Mouse (Mus musculus) MEL (cell line): Measurements from ENCODE around the gene Rcor1. TPM values are rescaled to one million over a fixed set of nuclear protein-coding genes. Genes with fewer than 3 reads are reported as not detected.

Source experiments
- USF2 ChIP-seq, 2 experiments: IDR thresholded peaks; 2 replicates each; pipeline ENCODE4 v1.6.1; 2011 to 2012; ENCODE audit warnings: improper control_type of control experiment in 2 of 2, low read length in 2 of 2, borderline replicate concordance in 1 of 2, inconsistent platforms in 1 of 2, low read depth in 1 of 2, mild to moderate bottlenecking in 1 of 2; ENCODE audit not compliant: insufficient read depth in 1 of 2
- polyA plus RNA-seq, 2 experiments: library from polyadenylated mRNA; stranded (reverse) in 1 of 2; unstranded in 1 of 2; fragments of >175 nt in 1 of 2; fragments of >200 nt in 1 of 2; gene quantifications; 2 replicates each; pipeline versions ENCODE4 v1.2.1 to v1.2.4; 2012; ENCODE audit warnings: low replicate concordance in 2 of 2, low read depth in 1 of 2; ENCODE audit not compliant: insufficient read length in 2 of 2, insufficient read depth in 1 of 2, missing spikeins in 1 of 2
- total RNA-seq: library from RNA; depleted of rRNA; stranded (reverse); fragments of 300-350 nt; gene quantifications from 2 replicates; pipeline ENCODE4 v1.2.3, GENCODE M21; 2012; rRNA removed

Rcor1 gene
- total and polyA plus RNA-seq, 3 experiments, result 23.1 to 44.3 (median 37.1) TPM

GRCm38 (mm10) chr12:111165146-111165812 is 126.1 kb downstream of the Rcor1 start (continued):
- TF ChIP-seq USF2 (IDR thresholded peaks at IDR 0.05; ENCODE audit: borderline replicate concordance in 1 of 2, insufficient read depth in 1 of 2, low read depth in 1 of 2, low read length in 2 of 2), result no peak

Other genes starting within 250 kb of the Rcor1 start
- 0.39 and 1.2 TPM in 2 replicates for gene Mok, start 198.4 kb upstream of the Rcor1 start, total RNA-seq
- 1 to 10 TPM in 1 of 2 experiments, not detected in 1; 1.6 TPM for gene Mok, start 198.4 kb upstream of the Rcor1 start, polyA plus RNA-seq
- gene Zfp839, start 189.1 kb upstream of the Rcor1 start, total RNA-seq, result 2.7 and 4.2 TPM in 2 replicates
- gene Zfp839, start 189.1 kb upstream of the Rcor1 start, polyA plus RNA-seq, result 1 to 10 TPM in 1 of 2 experiments, not detected in 1; 5.0 TPM
- 189 and 210 TPM in 2 replicates for gene Cinp, start 150.2 kb upstream of the Rcor1 start, total RNA-seq
- gene Cinp, start 150.2 kb upstream of the Rcor1 start, polyA plus RNA-seq, result 100 to 1,000 TPM in 1 of 2 experiments, not detected in 1; 162 TPM
- 5.9 and 6.0 TPM in 2 replicates for gene Tecpr2, start 150.1 kb upstream of the Rcor1 start, total RNA-seq
- gene Tecpr2, start 150.1 kb upstream of the Rcor1 start, polyA plus RNA-seq, result 1 to 10 TPM in 1 of 2 experiments, not detected in 1; 5.8 TPM
- gene Ankrd9, start 60.3 kb upstream of the Rcor1 start, total RNA-seq, result 17.8 and 26.0 TPM in 2 replicates
- gene Ankrd9, start 60.3 kb upstream of the Rcor1 start, polyA plus RNA-seq, result 10 to 100 TPM in 1 of 2 experiments, not detected in 1; 13.8 TPM
- gene Traf3, start 127.0 kb downstream of the Rcor1 start, total RNA-seq, result 21.1 and 21.4 TPM in 2 replicates
- 10 to 100 TPM in 1 of 2 experiments, not detected in 1; 40.7 TPM for gene Traf3, start 127.0 kb downstream of the Rcor1 start, polyA plus RNA-seq
- gene 4930595D18Rik, start 145.1 kb downstream of the Rcor1 start, total RNA-seq, result not detected in 2 replicates
- under 1 TPM in 1 of 2 experiments, not detected in 1; 0.35 TPM for gene 4930595D18Rik, start 145.1 kb downstream of the Rcor1 start, polyA plus RNA-seq
- 0.12 TPM in 1 of 2 replicates, not detected in the other for gene Amn, start 231.7 kb downstream of the Rcor1 start, total RNA-seq
- gene Amn, start 231.7 kb downstream of the Rcor1 start, polyA plus RNA-seq, result under 1 TPM in 1 of 2 experiments, not detected in 1; 0.14 TPM